Mouse (Mus musculus) hindbrain, embryonic 11.5 days (tissue): ENCODE results near the gene Acadvl. TPM values are rescaled to one million over a fixed set of nuclear protein-coding genes. Genes with fewer than 3 reads are reported as not detected.

Source experiments
- ATAC-seq: fragments of 200-750 bp; cut with Nextera tagmentation; 2 replicates; pipeline ENCODE4 v1.8.0; 2017; ENCODE audit warnings: mild to moderate bottlenecking, moderate TSS enrichment, moderate library complexity; ENCODE audit not compliant: low FRiP score
- DNase-seq: peaks from one replicate; pipeline ENCODE4 v3.0.0-alpha.2; 2015; ENCODE audit warnings: low spot score
- H3K27ac ChIP-seq: fragments of 300-500 bp; sonication (generic); 2 replicates; pipeline ENCODE4 v1.5.1; 2014; ENCODE audit warnings: mild to moderate bottlenecking, low read depth, low read length
- H3K27me3 ChIP-seq: fragments of 300-500 bp; sonication (generic); 2 replicates; pipeline ENCODE4 v1.6.1; 2014; ENCODE audit warnings: mild to moderate bottlenecking, low read length, moderate library complexity, mixed read lengths; ENCODE audit not compliant: control insufficient read depth, insufficient read depth
- H3K36me3 ChIP-seq: fragments of 300-500 bp; sonication (generic); 2 replicates; pipeline ENCODE4 v1.6.1; 2014; ENCODE audit warnings: mild to moderate bottlenecking, low read length, moderate library complexity, mixed read lengths; ENCODE audit not compliant: control insufficient read depth, insufficient read depth
- H3K4me1 ChIP-seq: fragments of 300-500 bp; sonication (generic); replicated peaks from 2 replicates; pipeline ENCODE4 v1.6.1; 2014; ENCODE audit warnings: low read length, mixed read lengths; ENCODE audit not compliant: control insufficient read depth, insufficient read depth
- H3K4me2 ChIP-seq: fragments of 300-500 bp; sonication (generic); replicated peaks from 2 replicates; pipeline ENCODE4 v1.6.1; 2014; ENCODE audit warnings: mild to moderate bottlenecking, low read depth, low read length
- H3K4me3 ChIP-seq: fragments of 300-500 bp; sonication (generic); 2 replicates; pipeline ENCODE4 v1.5.1; 2014; ENCODE audit warnings: low read depth, low read length
- H3K9ac ChIP-seq: fragments of 300-500 bp; sonication (generic); 2 replicates; pipeline ENCODE4 v1.6.1; 2014; ENCODE audit warnings: low read depth, low read length
- H3K9me3 ChIP-seq: fragments of 300-500 bp; sonication (generic); 2 replicates; pipeline ENCODE4 v1.6.1; 2016; ENCODE audit warnings: low read length; ENCODE audit not compliant: control insufficient read depth
- WGBS: fragments of 180-500 bp; shearing (Covaris S2); extraction: QIAGEN DNeasy Blood & Tissue Kit; methylation state at CpG from one replicate; pipeline ENCODE4 v1.1.7; 2014; 5-methylcytosine and 5-hydroxymethylcytosine counted together
- polyA plus RNA-seq: library from polyadenylated mRNA; unstranded; fragments of >200 nt; fragmentation: Nextera tagmentation; extraction: Ambion mirVana; gene quantifications from 2 replicates; pipeline ENCODE4 v1.2.1, GENCODE M21; 2014

Gene Acadvl
- polyA plus RNA-seq, 1 experiment from 2014 or later = 45.1 TPM

GRCm38 (mm10) chr11:70030651-70031320 is 15.6 kb upstream of the Acadvl start:
- H3K4me1 ChIP-seq = peaks cover 31% of the 10 kb centered on the region
- no peaks in the 10 kb centered on the region for H3K27me3 ChIP-seq
- H3K9ac ChIP-seq = peak overlapping the region; percentile 57
- WGBS = 92% methylated on average over 28 of the region's 28 CpGs
- DNase-seq = no peak
- no peak for ATAC-seq
- H3K27ac ChIP-seq = peak overlapping the region; percentile 92
- peak overlapping the region; percentile 32 for H3K4me3 ChIP-seq
- no peaks in the 10 kb centered on the region for H3K9me3 ChIP-seq
- peak overlapping the region; percentile 58 for H3K4me2 ChIP-seq
- peaks cover 10% of the 10 kb centered on the region for H3K36me3 ChIP-seq

DNA sequence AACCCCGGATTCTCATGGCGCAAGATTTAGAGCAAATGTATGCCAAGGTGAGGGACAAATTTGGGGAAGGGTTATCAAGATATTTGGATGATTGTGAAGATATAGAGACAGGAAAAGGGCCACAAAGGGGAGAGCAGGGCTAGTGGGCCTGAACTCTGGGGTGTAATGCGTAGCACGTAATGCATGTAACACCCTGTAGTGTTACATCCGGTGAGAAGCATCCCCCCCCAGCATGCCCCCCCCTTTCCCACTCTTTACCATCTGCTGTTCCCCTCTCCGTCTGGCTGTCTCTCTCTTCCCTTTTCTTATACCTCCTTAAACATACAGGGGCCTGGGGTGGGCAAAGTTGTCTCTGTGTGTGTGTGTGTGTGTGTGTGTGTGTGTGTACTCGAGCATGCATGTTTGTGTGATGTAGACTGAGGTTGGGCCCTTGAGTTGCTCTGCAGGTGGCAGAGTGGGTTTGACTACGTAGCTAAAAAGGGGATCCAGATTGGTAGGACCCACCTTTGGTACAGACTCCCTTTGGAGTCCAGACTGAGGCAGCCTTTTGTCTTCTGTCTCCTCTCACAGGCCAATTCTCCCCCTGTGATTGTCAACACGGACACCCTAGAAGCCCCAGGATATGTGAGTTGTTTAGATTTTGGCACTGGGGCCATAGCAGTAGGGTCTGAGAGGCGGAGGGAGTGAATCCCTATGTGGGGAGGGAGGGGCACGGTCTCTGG is 14.8 kb upstream of the Acadvl start:
- Histone ChIP-seq H3K4me2 (peak overlapping the region; percentile 58), H3K36me3 (peaks cover 10% of the 10 kb centered on the region), H3K27me3 (no peaks in the 10 kb centered on the region), H3K4me3 (peak overlapping the region; percentile 32), H3K9ac (peak overlapping the region; percentile 57), H3K9me3 (no peaks in the 10 kb centered on the region), H3K4me1 (peaks cover 31% of the 10 kb centered on the region), H3K27ac (peak overlapping the region; percentile 92)
- DNase-seq (no peak), ATAC-seq (peak; percentile 48)
- 31% methylated on average over 11 of the region's 11 CpGs for WGBS

- Histone ChIP-seq H3K4me1 (peaks cover 33% of the 10 kb centered on the region), H3K4me3 (peak overlapping the region; percentile 32), H3K4me2 (peak overlapping the region; percentile 58), H3K9me3 (no peaks in the 10 kb centered on the region), H3K36me3 (peaks cover 10% of the 10 kb centered on the region), H3K27me3 (no peaks in the 10 kb centered on the region), H3K27ac (peak overlapping the region; percentile 92), H3K9ac (peak overlapping the region; percentile 57; the same call in 1 of the 2 replicates)
- WGBS = 2% methylated on average over 20 of the region's 20 CpGs
- peak; percentile 95 for ATAC-seq
- peak; percentile 99 for DNase-seq
Measured at GRCm38 (mm10) chr11:70029130-70029801, 14.1 kb upstream of the Acadvl start.

- Histone ChIP-seq H3K27ac (peak overlapping the region; percentile 92), H3K4me2 (peak overlapping the region; percentile 58), H3K4me3 (peak overlapping the region; percentile 32), H3K27me3 (no peaks in the 10 kb centered on the region), H3K9ac (peak overlapping the region; percentile 57), H3K9me3 (no peaks in the 10 kb centered on the region), H3K4me1 (peaks cover 36% of the 10 kb centered on the region), H3K36me3 (peaks cover 10% of the 10 kb centered on the region)
- ATAC-seq (peak; percentile 19; the same call in 1 of the 2 replicates), DNase-seq (no peak)
- 26% methylated on average over 12 of the region's 12 CpGs for WGBS
Measured at GRCm38 (mm10) chr11:70028401-70029129, 13.4 kb upstream of the Acadvl start.

DNA sequence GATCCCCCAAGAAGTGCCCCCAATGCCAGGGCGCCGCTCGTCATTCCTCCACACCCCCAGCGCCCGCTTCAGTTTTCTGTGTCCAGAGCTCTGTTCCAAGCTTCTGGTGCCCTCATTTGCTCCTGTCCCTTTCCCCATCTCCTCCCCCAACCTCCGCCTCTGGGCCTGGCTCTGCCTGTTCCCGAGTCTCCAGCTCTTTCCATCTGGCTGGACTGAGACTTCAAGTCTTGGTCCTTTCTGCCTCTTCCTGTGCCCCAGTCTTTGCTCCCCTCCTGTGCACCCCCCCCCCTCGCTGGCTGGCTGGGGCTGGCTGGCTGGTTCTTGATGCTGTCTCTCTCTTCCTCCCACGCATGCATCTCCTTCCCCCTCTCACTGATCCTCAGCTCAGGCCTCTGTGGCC is 12.2 kb upstream of the Acadvl start:
- H3K4me1 ChIP-seq = peaks cover 40% of the 10 kb centered on the region

GRCm38 (mm10) chr11:70026689-70027088 is 11.5 kb upstream of the Acadvl start:
- peak overlapping the region; percentile 23 for H3K4me3 ChIP-seq
- H3K27me3 ChIP-seq = no peaks in the 10 kb centered on the region
- peaks cover 2% of the 10 kb centered on the region for H3K36me3 ChIP-seq
- WGBS = 3% methylated on average over 19 of the region's 19 CpGs
- H3K4me1 ChIP-seq = peaks cover 40% of the 10 kb centered on the region
- peak overlapping the region; percentile 54 for H3K4me2 ChIP-seq
- ATAC-seq (no peak; the same call in 1 of the 2 replicates), DNase-seq (peak; percentile 64)
- peak overlapping the region; percentile 53 for H3K9ac ChIP-seq
- no peaks in the 10 kb centered on the region for H3K9me3 ChIP-seq
- H3K27ac ChIP-seq = peak overlapping the region; percentile 6; the same call in 1 of the 2 replicates

More for the DNA sequence above, 12.2 kb upstream of the Acadvl start:
- ATAC-seq (no peak), DNase-seq (no peak)
- peak overlapping the region; percentile 53; the same call in 1 of the 2 replicates for H3K9ac ChIP-seq
- 0 out of 2 replicates have a peak overlapping the region, but pooled peaks have one; percentile 6 for H3K4me3 ChIP-seq
- H3K4me2 ChIP-seq = peak overlapping the region; percentile 54
- H3K9me3 ChIP-seq = no peaks in the 10 kb centered on the region
- peaks cover 6% of the 10 kb centered on the region for H3K36me3 ChIP-seq
- WGBS = 40% methylated on average over 9 of the region's 9 CpGs
- H3K27ac ChIP-seq = peak overlapping the region; percentile 92
- H3K27me3 ChIP-seq = no peaks in the 10 kb centered on the region

- Histone ChIP-seq H3K9ac (peak overlapping the region; percentile 50), H3K4me1 (peaks cover 37% of the 10 kb centered on the region), H3K4me2 (peak overlapping the region; percentile 57), H3K9me3 (no peaks in the 10 kb centered on the region), H3K36me3 (no peaks in the 10 kb centered on the region), H3K4me3 (peak overlapping the region; percentile 37), H3K27me3 (no peaks in the 10 kb centered on the region), H3K27ac (peak overlapping the region; percentile 45; the same call in 1 of the 2 replicates)
- DNase-seq (no peak), ATAC-seq (no peak)
- 22% methylated on average over 5 of the region's 6 CpGs for WGBS
Measured at GRCm38 (mm10) chr11:70024151-70024514, 8.9 kb upstream of the Acadvl start.
